Mouse (Mus musculus): ENCODE data around the gene Taok3. TPM values are rescaled to one million over a fixed set of nuclear protein-coding genes. Genes with fewer than 3 reads are reported as not detected.

Taok3 gene
- polyA plus RNA-seq (2015; fragmentation: Nextera tagmentation; extraction: Ambion mirVana) = 61.7 and 63.3 TPM in 2 replicates

GRCm38 (mm10) chr5:117119777-117120488 lies at the start of gene Taok3:
Gene Taok3 (plus strand): TSS chr5:117120129.
- Histone ChIP-seq H3K9ac (ENCODE audit: low read depth, low read length) (peak within 1 kb of the TSS; percentile 81), H3K4me1 (ENCODE audit: control insufficient read depth, insufficient read depth, low read depth, low read length) (peaks cover 14% of the 10 kb centered on the region), H3K4me3 (ENCODE audit: low read length) (peak within 1 kb of the TSS; percentile 86), H3K36me3 (ENCODE audit: control insufficient read depth, insufficient read depth, low read length) (no peaks in the 10 kb centered on the region), H3K27me3 (replicated peaks; ENCODE audit: control insufficient read depth, insufficient read depth, low read length) (no peaks in the 10 kb centered on the region), H3K4me2 (ENCODE audit: low read length) (peak within 1 kb of the TSS; percentile 98), H3K9me3 (ENCODE audit: control insufficient read depth, low read length) (no peaks in the 10 kb centered on the region), H3K27ac (ENCODE audit: low read depth, low read length) (peak within 1 kb of the TSS; percentile 48; the same call in 1 of the 2 replicates)
- ATAC-seq = peak; percentile 95
- WGBS = under 1% methylated on average over 68 of the region's 74 CpGs

GRCm38 (mm10) chr5:117087718-117088117 lies 32.2 kb upstream of the Taok3 start:
- no peaks in the 10 kb centered on the region for H3K9me3 ChIP-seq (ENCODE audit: control insufficient read depth, low read length)
- no peaks in the 10 kb centered on the region; the same call in 1 of the 2 replicates for H3K27me3 ChIP-seq (replicated peaks; ENCODE audit: control insufficient read depth, insufficient read depth, low read length)
- H3K4me1 ChIP-seq (ENCODE audit: control insufficient read depth, insufficient read depth, low read depth, low read length) = peaks cover 10% of the 10 kb centered on the region
- no peak overlapping the region for H3K27ac ChIP-seq (ENCODE audit: low read depth, low read length)
- peak overlapping the region; percentile 18 for H3K4me3 ChIP-seq (ENCODE audit: low read length)
- no peak for ATAC-seq
- WGBS = 5% methylated on average over 13 of the region's 13 CpGs
- peak overlapping the region; percentile 48; the same call in 1 of the 2 replicates for H3K9ac ChIP-seq (ENCODE audit: low read depth, low read length)
- H3K4me2 ChIP-seq (ENCODE audit: low read length) = peak overlapping the region; percentile 53
- peaks cover 16% of the 10 kb centered on the region for H3K36me3 ChIP-seq (ENCODE audit: control insufficient read depth, insufficient read depth, low read length)

GRCm38 (mm10) chr5:117089147-117089546 lies 30.8 kb upstream of the Taok3 start:
- Histone ChIP-seq H3K27ac (ENCODE audit: low read depth, low read length) (no peak overlapping the region), H3K27me3 (replicated peaks; ENCODE audit: control insufficient read depth, insufficient read depth, low read length) (no peaks in the 10 kb centered on the region; the same call in 1 of the 2 replicates), H3K9ac (ENCODE audit: low read depth, low read length) (no peak overlapping the region), H3K36me3 (ENCODE audit: control insufficient read depth, insufficient read depth, low read length) (peaks cover 21% of the 10 kb centered on the region), H3K9me3 (ENCODE audit: control insufficient read depth, low read length) (no peaks in the 10 kb centered on the region), H3K4me3 (ENCODE audit: low read length) (no peak overlapping the region), H3K4me2 (ENCODE audit: low read length) (no peak overlapping the region), H3K4me1 (ENCODE audit: control insufficient read depth, insufficient read depth, low read depth, low read length) (peaks cover 10% of the 10 kb centered on the region)
- 61% methylated on average over 3 of the region's 3 CpGs for WGBS
- no peak for ATAC-seq

- H3K4me2 ChIP-seq (ENCODE audit: low read length) = no peak overlapping the region
- H3K9ac ChIP-seq (ENCODE audit: low read depth, low read length) = no peak overlapping the region
- no peaks in the 10 kb centered on the region; the same call in 1 of the 2 replicates for H3K27me3 ChIP-seq (replicated peaks; ENCODE audit: control insufficient read depth, insufficient read depth, low read length)
- peaks cover 10% of the 10 kb centered on the region for H3K4me1 ChIP-seq (ENCODE audit: control insufficient read depth, insufficient read depth, low read depth, low read length)
- WGBS = 46% methylated on average over 4 of the region's 6 CpGs
- no peak overlapping the region for H3K4me3 ChIP-seq (ENCODE audit: low read length)
- no peak for ATAC-seq
- no peak overlapping the region for H3K27ac ChIP-seq (ENCODE audit: low read depth, low read length)
- no peaks in the 10 kb centered on the region for H3K9me3 ChIP-seq (ENCODE audit: control insufficient read depth, low read length)
- H3K36me3 ChIP-seq (ENCODE audit: control insufficient read depth, insufficient read depth, low read length) = peaks cover 21% of the 10 kb centered on the region
Measured at GRCm38 (mm10) chr5:117089786-117090185, 30.1 kb upstream of the Taok3 start.

GRCm38 (mm10) chr5:117094431-117094830 lies 25.5 kb upstream of the Taok3 start:
- Histone ChIP-seq H3K4me1 (ENCODE audit: control insufficient read depth, insufficient read depth, low read depth, low read length) (no peaks in the 10 kb centered on the region), H3K4me3 (ENCODE audit: low read length) (no peak overlapping the region), H3K4me2 (ENCODE audit: low read length) (no peak overlapping the region), H3K27me3 (replicated peaks; ENCODE audit: control insufficient read depth, insufficient read depth, low read length) (no peaks in the 10 kb centered on the region; the same call in 1 of the 2 replicates), H3K27ac (ENCODE audit: low read depth, low read length) (no peak overlapping the region), H3K36me3 (ENCODE audit: control insufficient read depth, insufficient read depth, low read length) (peaks cover 21% of the 10 kb centered on the region), H3K9me3 (ENCODE audit: control insufficient read depth, low read length) (no peaks in the 10 kb centered on the region), H3K9ac (ENCODE audit: low read depth, low read length) (no peak overlapping the region)
- 46% methylated on average over 7 of the region's 7 CpGs for WGBS
- 0 out of 2 replicates have a peak, but pooled peaks have one; percentile 15 for ATAC-seq

- Histone ChIP-seq H3K9ac (ENCODE audit: low read depth, low read length) (no peak overlapping the region), H3K27me3 (replicated peaks; ENCODE audit: control insufficient read depth, insufficient read depth, low read length) (no peaks in the 10 kb centered on the region), H3K4me2 (ENCODE audit: low read length) (no peak overlapping the region), H3K4me1 (ENCODE audit: control insufficient read depth, insufficient read depth, low read depth, low read length) (no peaks in the 10 kb centered on the region), H3K36me3 (ENCODE audit: control insufficient read depth, insufficient read depth, low read length) (peaks cover 28% of the 10 kb centered on the region), H3K4me3 (ENCODE audit: low read length) (no peak overlapping the region), H3K9me3 (ENCODE audit: control insufficient read depth, low read length) (no peaks in the 10 kb centered on the region), H3K27ac (ENCODE audit: low read depth, low read length) (no peak overlapping the region)
- 42% methylated on average over 3 of the region's 3 CpGs for WGBS
- ATAC-seq = no peak
Measured at GRCm38 (mm10) chr5:117096716-117097115, 23.2 kb upstream of the Taok3 start.

- no peaks in the 10 kb centered on the region for H3K4me1 ChIP-seq (ENCODE audit: control insufficient read depth, insufficient read depth, low read depth, low read length)
- no peak overlapping the region for H3K4me3 ChIP-seq (ENCODE audit: low read length)
- peaks cover 13% of the 10 kb centered on the region; the same call in 1 of the 2 replicates for H3K36me3 ChIP-seq (ENCODE audit: control insufficient read depth, insufficient read depth, low read length)
- no peak for ATAC-seq
- no peaks in the 10 kb centered on the region for H3K9me3 ChIP-seq (ENCODE audit: control insufficient read depth, low read length)
- no peak overlapping the region for H3K9ac ChIP-seq (ENCODE audit: low read depth, low read length)
- H3K27me3 ChIP-seq (replicated peaks; ENCODE audit: control insufficient read depth, insufficient read depth, low read length) = no peaks in the 10 kb centered on the region
- no peak overlapping the region for H3K4me2 ChIP-seq (ENCODE audit: low read length)
- H3K27ac ChIP-seq (ENCODE audit: low read depth, low read length) = no peak overlapping the region
- 84% methylated on average over 5 of the region's 5 CpGs for WGBS
Measured at GRCm38 (mm10) chr5:117099008-117099407, 20.9 kb upstream of the Taok3 start.

DNA sequence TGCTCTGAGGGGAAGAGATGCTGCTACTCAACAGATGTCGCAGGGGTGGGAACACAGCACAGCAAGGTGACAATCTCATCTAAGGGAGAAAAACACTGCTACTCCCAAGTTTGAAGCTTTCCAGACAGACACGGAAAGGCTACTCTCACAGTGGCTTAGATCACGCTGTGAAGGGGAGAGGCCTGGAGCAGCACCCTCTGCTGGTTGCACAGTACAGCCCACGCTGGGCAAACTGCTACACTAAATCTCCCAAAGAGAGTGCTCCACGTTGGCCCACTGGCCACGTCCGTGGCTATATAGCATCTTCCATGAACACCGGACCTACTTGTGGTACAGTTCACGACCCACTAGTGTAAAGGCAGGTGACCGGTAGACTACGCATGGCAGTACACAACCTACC lies 20.2 kb upstream of the Taok3 start:
- 89% methylated on average over 11 of the region's 11 CpGs for WGBS
- Histone ChIP-seq H3K4me2 (ENCODE audit: low read length) (no peak overlapping the region), H3K36me3 (ENCODE audit: control insufficient read depth, insufficient read depth, low read length) (peaks cover 20% of the 10 kb centered on the region), H3K27ac (ENCODE audit: low read depth, low read length) (no peak overlapping the region), H3K4me1 (ENCODE audit: control insufficient read depth, insufficient read depth, low read depth, low read length) (no peaks in the 10 kb centered on the region), H3K9me3 (ENCODE audit: control insufficient read depth, low read length) (no peaks in the 10 kb centered on the region), H3K27me3 (replicated peaks; ENCODE audit: control insufficient read depth, insufficient read depth, low read length) (no peaks in the 10 kb centered on the region), H3K9ac (ENCODE audit: low read depth, low read length) (no peak overlapping the region), H3K4me3 (ENCODE audit: low read length) (no peak overlapping the region)
- ATAC-seq = no peak

GRCm38 (mm10) chr5:117103194-117103929 lies 16.6 kb upstream of the Taok3 start:
- Histone ChIP-seq H3K4me3 (ENCODE audit: low read length) (no peak overlapping the region), H3K4me1 (ENCODE audit: control insufficient read depth, insufficient read depth, low read depth, low read length) (no peaks in the 10 kb centered on the region), H3K27ac (ENCODE audit: low read depth, low read length) (no peak overlapping the region), H3K4me2 (ENCODE audit: low read length) (no peak overlapping the region), H3K36me3 (ENCODE audit: control insufficient read depth, insufficient read depth, low read length) (peaks cover 43% of the 10 kb centered on the region), H3K27me3 (replicated peaks; ENCODE audit: control insufficient read depth, insufficient read depth, low read length) (no peaks in the 10 kb centered on the region), H3K9ac (ENCODE audit: low read depth, low read length) (no peak overlapping the region), H3K9me3 (ENCODE audit: control insufficient read depth, low read length) (no peaks in the 10 kb centered on the region)
- ATAC-seq = no peak
- WGBS = 92% methylated on average over 20 of the region's 20 CpGs

All from hindbrain, embryonic 16.5 days (tissue).